Mouse (Mus musculus): Measurements from ENCODE around the gene Rab11fip4. TPM values are rescaled to one million over a fixed set of nuclear protein-coding genes. Genes with fewer than 3 reads are reported as not detected.

Gene Rab11fip4
- polyA plus RNA-seq (2012; rRNA removed): 0.74 and 0.81 TPM in 2 replicates

DNA sequence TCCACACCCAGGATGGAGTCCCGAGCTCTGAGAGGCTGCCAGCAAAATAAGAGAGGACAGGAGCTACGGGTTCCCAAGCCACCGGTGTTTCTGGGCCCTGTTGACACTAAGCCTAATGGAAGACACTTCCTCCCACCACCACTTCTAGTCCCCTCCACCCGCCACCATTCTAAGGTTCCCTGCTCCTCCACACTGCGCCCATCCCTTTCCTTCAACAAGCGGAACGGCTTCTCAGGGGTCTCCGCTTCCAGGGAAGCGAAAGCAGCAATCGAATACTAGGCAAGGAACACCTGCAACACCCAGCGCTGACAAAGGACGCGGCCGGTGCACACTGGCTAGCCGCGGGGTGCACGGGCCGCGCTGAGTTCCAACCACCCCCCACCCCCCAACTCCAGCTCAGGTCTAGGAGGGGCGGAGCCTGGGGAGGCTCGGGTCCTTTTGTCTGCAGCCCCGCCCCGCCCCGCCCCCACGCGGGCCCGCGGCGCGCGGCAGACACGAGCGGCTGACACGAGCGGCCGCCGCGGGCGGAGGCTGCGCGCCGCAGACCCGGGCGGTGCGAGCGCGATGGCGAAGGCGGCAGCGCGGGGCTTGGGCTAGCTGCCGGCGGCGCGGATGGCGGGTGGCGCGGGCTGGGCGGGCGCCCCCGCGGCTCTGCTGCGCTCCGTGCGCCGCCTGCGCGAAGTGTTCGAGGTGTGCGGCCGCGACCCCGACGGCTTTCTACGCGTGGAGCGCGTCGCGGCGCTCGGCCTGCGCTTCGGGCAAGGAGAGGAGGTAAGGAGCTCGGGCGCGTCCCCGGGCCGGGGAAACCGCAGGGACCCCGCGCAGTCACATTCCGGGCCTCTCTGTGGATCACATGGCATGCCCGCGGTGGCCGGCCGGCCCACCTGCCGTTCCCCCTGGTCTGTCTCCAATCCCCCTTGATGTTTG lies at the start of gene Rab11fip4:
Gene Rab11fip4 (plus strand): TSS at position 549 of the 927 bp plus-strand sequence.
- DNase-seq (ENCODE audit: low spot score): no peak

DNA sequence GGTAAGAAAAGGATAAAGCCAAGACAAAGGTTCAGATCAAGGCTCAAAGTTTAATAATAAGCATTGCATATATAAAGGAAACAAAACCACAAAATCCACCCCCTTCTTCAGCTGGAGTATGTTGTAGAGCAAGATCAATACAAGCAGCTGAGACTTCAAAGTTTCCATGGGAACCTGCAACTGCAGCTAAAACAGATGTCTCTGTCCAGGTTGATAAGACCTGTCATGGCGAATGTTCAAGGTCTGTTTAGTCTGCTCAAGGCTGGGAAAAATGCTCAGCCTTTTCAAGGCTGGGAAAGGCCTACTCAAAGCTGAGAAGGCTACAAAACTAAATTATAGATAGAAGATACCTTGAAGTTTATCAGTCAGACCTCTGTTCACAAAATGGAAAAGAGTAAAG lies 38.4 kb upstream of the Rab11fip4 start:
- no peak for DNase-seq (ENCODE audit: low spot score)

DNA sequence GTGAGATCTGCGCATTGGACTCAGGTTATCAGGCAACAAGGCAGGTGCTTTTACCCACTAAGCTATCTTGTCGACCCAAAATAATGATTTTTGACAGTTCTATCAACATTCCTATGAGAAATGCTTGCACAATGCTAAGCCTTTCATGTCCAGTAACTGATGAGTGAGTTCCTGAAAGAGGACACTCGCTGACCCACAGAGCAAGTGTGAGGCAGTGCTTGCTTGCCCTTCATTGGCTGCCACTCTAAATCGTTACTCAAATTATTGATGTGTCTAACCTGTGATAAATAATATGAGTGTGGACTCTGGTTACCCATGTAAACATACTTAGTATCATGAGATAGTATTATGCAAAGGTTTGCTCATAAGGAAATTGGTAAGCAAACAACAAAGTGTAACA lies 30.5 kb upstream of the Rab11fip4 start:
- no peak for DNase-seq (ENCODE audit: low spot score)

DNA sequence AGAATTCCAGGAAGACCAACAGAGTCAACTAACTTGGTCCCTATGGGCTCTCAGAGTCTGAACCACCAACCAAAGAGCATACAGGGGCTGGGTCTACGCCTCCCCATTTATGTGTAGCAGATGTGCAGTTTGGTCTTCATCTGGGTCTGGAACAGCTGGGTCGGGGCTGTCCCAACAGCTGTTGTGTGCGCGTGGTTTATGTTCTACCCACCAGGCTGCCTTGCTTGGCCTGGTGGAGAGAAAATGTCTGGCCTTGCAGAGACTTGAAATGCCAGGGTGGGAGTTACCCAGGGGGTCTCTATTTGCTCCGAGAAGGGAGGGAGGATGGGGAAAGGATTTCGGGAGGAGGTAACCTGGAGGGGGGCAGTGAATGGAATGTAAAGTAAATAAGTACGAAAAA lies 27.5 kb upstream of the Rab11fip4 start:
- DNase-seq (ENCODE audit: low spot score): no peak

DNA sequence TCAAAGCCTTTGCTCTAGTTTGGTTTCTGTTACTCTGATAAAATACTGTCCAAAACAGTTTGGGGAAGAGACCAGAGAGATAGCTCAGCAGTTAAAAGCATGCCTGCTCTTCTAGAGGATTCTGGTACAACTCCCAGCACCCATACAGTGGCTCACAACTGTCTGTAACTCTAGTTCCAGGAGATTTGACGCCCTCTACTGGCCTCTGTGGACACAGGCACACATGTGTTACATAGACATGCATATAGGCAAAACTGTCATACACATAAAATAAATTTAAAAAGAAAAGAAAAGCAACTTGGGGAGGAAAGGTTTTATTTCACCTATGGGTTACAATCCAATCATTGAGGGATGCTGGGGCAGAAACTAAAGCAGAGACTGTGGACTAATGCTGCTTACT lies 24.1 kb upstream of the Rab11fip4 start:
- DNase-seq (ENCODE audit: low spot score): no peak

DNA sequence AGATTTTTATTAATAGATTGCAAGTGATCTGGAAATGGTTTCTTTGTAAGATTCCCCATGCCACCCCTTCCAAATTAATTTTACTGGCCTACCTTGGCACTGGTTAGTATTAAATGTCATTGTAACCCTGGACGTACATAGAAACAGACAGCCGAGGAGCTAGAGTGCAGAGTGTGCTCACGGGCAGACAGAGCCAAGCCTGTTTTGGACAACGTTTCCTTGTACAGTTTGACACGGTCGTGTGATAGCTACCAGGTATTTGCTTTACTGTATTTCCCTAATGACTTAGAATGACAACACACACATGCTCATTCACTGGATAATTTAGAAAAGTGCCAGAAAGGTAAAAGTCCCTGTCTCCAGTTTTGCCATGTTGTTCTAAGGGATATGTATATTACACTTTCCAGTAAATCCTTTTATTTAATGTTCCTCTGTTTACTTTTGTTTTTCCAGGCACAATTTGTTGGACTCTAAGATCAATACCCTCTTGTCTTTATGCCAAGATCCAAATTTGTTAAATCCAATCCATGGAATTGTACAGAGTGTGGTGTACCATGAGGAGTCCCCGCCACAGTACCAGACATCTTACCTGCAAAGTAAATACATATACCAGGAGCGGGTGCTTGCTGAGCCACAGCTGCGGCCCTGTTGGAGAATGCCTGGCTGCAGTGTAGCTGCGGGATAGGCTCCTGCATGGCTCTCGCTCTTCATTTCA lies 22.7 kb upstream of the Rab11fip4 start:
- no peak for DNase-seq (ENCODE audit: low spot score)

DNA sequence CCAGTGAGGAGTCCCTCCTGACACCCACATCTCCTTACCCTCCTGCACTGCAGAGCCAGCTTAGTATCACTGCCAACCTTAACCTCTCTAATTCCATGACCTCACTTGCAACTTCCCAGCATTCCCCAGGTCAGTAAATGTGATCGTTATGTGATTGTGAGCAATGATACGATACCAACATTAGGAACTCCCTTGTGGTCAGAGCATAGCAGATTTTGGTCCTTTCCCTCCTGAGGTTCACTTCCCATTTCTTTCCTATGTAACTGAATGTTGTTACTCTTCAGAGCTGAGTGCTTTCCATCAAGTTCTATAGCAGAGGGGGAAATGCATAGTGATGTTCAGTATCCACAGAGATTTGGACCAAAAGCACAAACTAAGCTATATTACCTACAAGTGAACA lies 20.7 kb upstream of the Rab11fip4 start:
- DNase-seq (ENCODE audit: low spot score): no peak

DNA sequence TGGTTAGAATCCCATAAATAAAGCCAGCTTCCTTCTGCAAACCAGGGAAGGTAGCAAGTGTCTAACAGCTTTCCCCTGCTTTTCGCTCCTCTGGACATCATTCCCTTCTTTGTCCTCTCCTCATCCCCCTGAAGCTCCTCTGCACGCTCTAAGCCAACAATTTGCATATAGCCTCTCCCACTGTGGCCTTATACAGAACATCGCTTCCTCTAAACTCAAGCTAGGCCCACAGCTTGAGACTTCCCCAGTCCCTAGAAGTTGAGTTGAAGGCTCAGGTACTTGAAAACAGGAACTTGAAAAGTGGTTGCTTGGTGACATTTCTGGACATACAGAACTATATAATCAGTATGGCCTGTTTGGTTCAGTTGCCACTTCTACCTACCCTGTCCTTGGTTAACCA lies 17.2 kb upstream of the Rab11fip4 start:
- DNase-seq (ENCODE audit: low spot score): no peak

DNA sequence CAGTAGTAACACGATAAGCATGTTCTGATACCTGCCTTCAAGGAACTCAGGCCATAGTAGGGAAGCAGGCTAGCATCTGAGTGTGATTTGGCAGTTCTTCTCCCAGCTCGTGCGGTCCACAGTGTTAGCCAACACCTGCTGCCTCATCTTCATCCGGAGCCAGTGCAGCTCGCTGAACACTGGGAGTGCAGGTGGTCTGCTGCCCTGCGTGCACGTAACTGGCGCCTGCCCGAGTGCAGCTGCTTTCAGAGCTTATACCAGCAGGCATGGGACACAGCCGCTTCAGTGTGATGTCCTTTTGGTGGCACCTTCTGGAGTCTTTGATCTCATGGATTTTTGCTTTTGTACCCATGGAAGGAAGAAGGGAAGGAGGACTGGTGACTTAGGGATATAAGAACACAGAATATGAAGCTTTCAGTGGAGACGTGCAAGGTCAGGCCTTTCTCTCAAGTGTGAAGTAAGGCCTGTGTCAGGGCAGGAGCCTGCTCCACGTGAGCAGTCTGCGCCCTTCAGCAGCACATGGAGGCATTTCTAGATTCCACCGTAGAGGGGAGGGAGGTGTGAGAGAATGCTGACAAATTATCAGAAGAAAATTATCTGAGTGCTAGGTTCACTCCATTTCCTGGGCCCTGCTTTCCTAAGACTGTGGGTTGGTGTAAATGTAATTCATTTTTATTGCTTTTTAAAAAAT lies 15.5 kb upstream of the Rab11fip4 start:
- DNase-seq (ENCODE audit: low spot score): no peak

DNA sequence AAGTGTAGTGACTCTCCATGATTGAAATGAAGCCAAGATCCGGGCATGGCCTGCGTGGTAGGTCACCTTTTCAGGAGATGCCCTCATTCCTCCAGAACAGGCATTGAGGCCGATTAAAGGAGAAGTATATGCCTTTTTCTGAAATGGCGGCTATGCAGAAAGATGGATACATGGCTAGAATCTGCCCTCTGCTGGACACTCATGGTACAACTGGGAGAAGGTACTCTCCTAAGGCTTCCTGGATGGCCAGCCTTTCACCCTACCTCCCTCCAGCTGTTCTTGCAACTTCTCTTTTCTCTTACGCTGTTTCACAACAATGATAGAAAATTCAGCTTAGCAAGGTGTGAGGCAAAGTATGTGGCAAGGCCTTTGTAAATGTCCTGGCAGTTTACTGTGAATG lies 13.3 kb upstream of the Rab11fip4 start:
- no peak for DNase-seq (ENCODE audit: low spot score)

DNA sequence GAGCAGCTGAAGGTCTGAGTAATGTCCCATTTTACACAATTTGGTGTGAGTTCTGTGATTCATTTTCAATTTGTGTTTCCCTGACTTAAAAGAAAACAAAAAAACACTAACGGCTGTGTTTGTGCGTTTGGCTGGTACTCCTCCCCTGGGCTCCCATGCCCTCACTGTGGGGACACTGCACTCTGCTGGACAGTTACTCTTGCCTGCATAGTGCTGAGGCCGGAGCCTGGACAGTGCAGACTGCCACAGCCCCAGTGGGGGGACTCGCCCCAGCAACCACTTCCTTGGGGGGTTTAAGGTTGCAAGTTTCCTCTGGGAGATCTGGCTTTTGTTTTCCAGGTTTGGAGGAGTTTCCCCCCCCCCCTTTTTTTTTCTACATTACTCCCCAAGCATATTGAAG lies 10.4 kb upstream of the Rab11fip4 start:
- DNase-seq (ENCODE audit: low spot score): no peak

DNA sequence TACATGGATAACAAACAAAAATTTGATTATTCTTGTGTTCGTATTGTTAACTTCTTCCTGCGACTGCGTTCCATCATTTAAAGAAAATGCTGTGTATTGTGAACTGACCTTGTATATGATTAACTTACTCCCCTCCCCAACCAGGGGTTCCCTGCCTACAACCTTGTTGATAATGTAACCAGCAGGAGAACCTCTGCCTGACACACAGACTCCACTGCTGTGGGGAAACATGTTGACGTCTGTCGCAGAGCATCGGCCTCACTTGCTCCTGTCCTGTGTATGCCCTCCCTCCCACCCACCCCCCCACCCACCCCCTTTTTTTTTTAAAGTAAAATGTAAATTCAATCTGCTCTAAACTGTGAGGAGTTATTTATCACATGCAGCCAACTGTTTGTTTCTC lies 9.8 kb upstream of the Rab11fip4 start:
- no peak for DNase-seq (ENCODE audit: low spot score)

DNA sequence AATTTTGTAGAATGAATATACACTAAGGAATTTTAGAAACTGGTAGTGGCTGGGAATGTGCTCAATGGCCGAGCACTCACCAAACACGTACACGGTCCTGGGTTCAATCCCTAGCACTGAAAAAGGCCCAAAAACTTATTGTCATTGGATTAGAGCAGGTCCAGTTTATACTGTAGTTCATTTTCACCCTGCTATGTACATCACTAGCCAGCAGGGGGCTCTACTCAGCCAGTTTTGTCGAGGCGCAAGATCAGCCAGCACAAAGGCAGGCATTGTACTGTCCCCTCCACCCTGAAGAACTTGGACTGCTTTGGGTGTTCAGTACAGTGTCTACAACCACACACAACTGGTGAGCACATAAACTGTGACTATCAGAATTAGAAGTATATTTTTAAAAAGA lies 6.8 kb upstream of the Rab11fip4 start:
- DNase-seq (ENCODE audit: low spot score): no peak

DNA sequence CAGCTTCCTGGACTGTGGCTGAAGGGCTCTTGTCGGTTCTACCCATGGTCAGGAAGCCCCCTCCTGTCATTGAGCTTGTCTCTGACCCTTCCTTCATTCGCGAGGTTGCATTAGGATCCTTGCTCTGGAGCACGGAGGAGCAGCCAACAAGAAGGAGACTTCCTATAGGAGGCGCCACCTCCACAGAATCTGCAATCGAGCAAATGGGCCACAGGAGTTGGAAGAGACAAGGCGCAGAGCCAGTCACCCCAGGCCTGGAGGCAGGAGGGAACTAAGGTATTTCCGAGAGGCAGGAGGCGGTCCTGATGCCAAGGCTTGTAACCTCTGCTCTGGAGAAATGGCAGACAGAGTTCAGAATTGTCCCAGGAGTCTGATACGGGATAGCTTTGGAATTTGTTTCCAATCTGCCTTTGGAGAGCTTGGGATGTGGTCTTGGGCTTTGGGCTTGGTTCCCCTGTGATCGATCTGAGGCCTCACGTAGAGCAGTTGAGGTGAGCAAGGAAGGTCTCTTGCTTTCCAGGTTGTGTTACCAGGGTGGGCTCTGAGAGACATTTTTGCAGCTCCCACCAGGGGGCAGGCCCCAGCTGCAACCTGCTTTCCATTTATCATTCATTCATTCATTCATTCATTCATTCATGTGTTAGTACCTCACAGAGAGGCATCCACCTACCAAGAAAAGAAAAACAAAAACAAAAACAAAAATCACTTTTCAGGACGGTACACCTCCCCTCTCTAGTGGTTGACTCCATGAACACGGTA lies 1.5 kb upstream of the Rab11fip4 start:
- no peak for DNase-seq (ENCODE audit: low spot score)

DNA sequence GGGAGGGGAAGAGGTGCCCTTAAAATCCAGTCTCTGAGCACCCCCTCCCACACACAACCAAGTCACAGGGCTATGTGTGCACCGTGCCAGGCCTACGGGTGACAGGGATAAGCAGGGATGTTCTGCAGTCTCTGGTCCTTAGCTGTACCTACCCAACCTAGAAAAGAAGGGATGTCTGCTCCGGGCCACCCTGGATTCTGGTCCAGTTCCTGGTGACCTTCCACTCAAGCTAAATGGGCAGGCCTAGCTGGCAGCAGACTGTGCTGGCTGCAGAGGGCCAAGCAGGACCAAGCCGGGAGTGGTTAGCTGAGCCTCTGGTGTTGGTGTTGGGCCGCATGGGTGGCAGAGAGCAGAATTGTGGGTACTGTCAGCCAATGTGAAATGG lies 571 bp downstream of the Rab11fip4 start:
- no peak for DNase-seq (ENCODE audit: low spot score)

DNA sequence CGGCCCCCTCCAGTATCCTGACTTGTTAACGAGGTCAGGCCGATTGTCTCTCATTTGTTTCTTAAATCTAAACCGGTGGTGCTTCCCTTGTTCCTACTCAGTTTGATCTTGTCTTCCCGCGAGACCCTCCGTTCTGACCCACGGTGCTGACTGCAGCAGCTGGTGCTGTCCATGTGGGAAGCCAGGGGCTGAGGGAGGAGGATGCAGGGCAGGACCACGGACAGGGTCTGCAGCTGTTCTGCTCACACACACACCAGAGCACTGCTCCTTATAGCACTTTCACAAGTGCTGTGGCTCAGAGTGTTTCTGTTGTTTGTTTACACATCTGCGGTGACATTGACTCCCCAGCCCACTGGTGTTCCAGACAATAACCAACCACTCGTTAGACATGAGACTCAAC lies 2.5 kb downstream of the Rab11fip4 start:
- no peak for DNase-seq (ENCODE audit: low spot score)

DNA sequence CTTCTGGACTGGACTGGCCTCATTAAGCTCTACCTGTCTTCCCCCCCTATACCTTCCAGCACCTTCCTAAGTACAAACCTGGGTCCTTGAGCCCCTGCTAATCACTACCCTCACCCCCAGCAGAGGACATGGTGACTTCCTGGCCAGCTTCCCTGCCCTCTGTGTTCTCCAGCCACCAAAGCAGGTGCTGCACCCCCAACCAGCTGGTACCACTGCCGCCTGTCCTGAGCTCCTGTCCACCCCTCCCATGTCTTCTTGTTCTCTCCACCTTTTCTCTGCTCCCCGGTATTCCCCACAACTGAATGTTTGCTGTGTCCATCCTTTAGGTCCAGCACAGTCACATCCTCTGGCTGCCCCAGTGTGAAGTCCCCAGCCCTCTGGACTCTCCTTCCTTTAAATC lies 19.4 kb downstream of the Rab11fip4 start:
- no peak for DNase-seq (ENCODE audit: low spot score)

DNA sequence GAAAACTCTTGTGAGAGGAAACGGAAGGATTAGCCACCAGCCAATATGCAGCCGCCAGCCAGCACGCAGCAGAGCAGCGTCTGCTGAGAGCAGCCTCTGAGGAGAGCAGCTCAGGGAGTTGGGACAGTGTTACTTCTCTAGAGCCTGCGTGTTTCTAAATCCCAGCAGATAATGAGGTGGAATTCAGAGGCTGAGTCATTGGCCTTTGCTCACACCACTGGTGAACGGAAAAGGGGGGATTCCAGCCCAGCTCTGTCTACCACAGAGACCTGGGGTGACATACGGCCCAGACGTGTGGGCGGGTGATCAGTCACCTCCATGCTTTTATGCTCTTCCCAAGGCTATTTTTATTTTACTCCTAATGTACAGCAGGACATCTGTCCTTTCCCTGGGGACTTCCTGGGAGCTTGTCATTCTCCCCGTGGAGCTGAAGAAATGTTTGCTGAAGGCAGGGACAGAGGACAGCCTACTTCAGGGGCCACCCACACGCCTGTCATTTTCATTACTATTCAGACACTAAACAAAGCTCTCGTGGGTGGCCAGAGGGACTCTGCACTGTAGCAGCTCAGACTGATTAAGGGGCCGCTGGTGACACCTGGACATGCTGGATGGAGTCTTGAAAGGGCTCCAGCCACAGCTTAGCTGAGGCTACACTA lies 20.1 kb downstream of the Rab11fip4 start:
- DNase-seq (ENCODE audit: low spot score): no peak

DNA sequence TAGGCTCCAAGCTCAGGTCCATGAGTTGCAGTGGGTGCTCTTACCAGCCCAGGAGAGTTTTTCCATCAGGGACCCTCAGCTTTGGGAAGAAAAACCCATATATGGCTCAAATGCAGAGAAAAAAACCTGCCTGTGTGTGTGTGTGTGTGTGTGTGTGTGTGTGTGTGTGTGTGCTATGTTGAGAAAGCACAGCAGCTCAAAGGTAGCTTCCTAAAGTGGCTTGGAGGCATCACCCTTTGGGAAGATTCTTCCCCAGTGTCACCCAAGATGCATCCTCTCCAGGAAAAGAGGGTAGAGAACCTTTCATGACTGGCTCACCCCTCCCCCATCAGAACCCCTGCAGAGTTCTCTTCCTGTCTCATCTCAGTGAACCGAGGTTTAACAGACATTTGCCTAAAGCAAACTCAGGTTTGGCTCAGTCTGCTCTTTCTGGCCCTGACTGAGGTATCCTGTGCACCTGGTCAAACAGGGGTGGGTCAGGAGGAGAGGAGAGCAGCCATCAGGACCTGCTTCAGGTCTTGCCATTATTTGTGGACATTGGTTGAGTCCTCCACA lies 21.1 kb downstream of the Rab11fip4 start:
- no peak for DNase-seq (ENCODE audit: low spot score)

DNA sequence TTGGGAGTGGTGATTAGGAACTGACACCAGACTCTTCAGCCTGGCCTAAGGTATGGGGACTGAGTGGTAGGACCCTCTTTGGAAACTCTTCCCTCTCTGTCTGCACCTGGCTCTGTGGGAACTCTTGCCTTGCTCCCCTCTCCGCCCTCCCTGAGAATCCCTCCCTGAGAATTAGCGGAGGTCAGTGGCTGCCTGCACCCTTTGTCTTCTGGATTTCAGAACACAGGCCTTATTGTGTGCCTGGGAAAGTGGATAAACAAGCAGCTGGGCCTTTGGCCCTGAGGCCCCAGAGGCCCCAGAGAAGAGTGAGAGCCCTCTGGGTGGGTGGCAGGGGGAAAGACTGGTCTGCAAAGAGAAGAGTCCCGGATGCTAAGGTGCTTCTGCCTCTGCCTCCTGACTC lies 22.1 kb downstream of the Rab11fip4 start:
- DNase-seq (ENCODE audit: low spot score): no peak

DNA sequence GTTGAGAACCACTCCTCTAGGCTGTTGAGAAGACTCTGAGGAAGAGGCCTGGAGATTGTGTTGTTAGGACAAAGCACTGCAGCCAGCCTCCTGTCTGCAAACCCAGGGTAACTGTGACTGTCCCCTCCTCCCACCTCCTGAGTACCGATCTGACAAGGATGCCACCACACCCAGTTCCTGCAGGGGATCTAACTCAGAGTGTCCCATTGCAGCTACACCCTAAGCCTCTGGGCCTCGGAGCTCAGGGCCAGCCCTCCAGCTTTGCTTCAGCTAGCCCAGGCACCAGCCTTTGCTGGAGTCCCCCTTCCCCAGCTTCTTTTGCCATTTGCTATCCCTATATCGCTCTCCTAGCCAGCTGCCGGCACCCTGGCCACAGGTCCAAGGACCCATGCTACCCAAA lies 22.7 kb downstream of the Rab11fip4 start:
- no peak for DNase-seq (ENCODE audit: low spot score)

Data from urinary bladder, adult 2 months (tissue).